Mouse (Mus musculus) thymus, postnatal 4 days (tissue): ENCODE data around the gene Gm28038.

Experiments
- DNase-seq: peaks from one replicate; pipeline ENCODE4 v3.0.0; 2021

The Gm28038 gene

DNA sequence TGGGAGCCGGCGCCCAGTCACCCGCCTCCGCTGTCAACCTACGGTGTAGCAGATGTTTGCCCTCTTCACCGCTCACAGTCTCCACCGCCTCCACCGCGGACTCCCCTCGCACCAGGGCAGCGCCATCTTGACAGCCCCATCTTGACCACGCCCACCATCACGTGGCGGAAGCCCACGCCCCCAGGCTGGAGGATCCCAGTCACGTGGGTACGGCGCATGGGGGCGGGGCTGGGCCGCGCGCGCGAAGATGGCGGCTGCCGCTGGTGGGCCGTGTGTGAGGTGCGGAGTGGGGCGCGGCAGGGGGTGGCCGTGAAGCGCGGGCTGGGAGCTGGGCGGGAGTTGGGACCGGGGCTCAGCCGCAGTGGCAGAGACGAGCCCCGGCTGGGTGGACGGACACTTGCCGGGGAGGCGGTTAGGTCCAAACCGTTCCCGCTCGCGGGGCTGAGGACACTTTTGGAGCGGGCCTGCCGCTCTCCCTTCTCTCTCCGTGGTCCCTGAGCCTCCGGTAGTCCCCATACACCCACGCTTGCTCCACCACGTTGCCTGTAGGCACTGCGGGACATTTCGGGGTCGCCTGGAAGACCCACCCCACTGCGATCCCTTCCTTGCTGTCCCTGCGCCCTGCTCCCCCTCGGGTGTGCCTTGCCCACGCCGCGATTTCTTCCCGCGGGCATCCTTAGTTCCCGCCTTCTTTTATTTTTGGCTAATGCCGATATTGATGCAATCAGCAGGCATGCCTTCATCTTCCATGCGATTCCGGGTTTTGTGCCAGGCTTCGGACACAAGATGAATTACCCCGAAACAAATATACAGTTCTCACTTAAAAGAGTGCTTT is 5.6 kb downstream of the Gm28038 start, which contains the start of the genes Dolk and Nup188:
Gene Dolk (minus strand): TSS at position 143 of the 835 bp plus-strand sequence.
Gene Nup188 (plus strand): TSS at position 206 of the 835 bp plus-strand sequence.
- DNase-seq, result peak; percentile 100

DNA sequence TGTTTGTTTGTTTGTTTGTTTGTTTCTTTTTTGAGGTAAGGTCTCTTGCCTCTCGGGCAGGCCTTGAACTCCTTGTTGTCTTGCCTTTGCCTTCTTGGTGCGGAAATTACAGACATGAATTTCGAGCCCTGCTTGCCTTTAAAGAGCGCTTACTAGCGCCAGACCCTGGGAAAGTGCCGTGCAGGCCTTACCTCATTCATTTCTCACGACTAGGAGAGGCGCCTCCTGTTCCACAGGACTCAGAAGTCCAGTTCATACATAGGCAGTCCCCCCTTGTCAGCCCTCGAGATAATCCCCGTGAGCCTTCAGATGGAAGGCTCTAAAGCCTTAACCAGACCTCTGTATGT is 6.2 kb downstream of the Gm28038 start:
- peak; percentile 43 for DNase-seq

DNA sequence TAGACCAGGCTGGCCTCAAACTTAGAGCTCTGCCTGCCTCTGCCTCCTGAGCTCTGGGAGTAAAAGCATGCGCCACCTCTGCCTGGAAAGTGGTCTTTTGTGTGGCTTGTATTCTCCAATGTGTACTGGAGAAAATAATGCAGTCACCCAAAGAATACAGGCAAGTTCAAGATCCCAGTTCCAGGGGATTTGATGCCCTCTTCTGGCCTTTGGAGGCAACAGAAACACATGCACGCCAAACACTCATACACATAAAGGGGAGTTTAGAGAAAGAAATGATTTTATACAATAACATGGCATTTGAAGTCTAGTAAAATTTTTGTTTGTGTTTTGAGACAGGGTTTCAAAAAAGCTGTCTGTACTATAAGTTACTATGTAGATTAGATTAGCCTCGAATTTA is 18.7 kb downstream of the Gm28038 start:
- no peak for DNase-seq

DNA sequence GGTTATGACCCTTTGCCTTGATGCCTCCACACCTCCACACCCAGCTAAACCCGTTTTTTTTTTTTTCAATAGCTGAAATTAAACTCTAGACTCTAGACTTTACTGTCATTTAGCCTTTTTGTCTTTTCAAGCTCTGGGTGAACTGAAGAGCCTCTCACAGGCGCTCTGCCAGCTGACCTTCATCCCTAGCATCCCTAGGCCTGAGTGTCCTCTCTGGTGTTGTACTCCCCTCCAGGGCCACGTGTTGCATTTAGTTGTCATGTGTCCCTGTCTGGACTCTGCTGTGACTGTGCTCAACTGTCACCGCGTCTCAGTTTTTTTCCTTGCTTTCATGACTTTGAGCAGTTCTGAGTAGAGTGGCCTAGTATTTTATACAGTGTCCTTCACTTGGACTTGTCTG is 19.1 kb downstream of the Gm28038 start:
- DNase-seq, result no peak

DNA sequence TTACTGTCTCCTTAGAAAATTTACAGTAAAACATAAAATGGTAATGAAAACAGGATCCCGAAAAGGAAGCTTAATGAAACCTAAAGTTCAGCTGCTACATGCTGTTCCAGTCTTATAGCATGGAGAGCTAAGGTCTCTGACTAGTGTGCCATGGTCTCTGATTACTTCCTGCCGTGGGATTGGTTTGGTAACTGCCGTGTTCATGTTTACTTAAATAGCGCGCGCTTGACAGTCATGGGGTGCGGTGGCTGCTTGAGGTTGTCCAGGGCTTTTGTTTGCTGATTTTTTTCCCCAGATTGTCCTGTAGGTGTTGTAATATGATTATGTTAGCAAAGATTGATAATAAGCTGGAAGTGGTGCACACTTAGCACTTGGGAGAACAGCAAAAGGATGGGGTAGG is 25.2 kb downstream of the Gm28038 start:
- DNase-seq, result no peak

DNA sequence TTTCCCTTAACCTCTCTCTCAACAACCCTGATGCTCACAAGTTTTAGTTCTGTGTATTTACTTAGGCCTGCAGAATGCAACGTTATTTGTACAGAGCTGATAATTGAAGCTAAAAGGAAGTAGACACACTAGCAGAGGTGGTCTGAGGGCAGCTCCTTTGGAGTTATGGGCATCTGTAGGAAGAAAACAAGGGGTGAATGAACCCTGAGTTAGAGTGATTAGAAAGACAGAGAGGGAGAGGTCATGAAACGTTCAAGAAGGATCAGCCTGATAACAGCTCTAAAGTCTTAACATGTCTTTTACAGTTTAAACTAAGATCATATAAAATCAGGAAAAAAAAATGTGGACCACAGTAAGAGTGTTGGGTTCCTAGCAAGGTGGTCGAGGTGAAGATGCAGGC is 28.5 kb downstream of the Gm28038 start:
- DNase-seq, result no peak

DNA sequence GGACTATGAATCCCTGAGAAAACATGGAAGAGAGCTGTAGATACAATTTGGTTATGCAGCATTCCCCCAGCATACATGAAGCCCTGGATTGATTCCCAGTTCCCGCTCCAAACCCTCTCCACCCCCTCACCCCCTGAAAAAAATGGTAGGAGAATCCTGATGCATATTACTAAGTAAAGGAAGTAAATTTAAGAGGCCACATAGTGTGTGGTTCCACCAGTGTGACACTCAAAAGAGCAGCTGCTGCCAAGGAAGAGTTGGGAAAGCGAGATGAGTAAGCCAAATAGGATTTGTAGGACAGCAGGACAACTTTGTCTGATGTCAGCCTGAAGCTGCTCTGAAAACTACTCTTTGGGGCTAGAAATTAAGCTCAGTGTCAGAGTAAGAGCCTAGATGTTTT is 30.6 kb downstream of the Gm28038 start:
- no peak for DNase-seq

DNA sequence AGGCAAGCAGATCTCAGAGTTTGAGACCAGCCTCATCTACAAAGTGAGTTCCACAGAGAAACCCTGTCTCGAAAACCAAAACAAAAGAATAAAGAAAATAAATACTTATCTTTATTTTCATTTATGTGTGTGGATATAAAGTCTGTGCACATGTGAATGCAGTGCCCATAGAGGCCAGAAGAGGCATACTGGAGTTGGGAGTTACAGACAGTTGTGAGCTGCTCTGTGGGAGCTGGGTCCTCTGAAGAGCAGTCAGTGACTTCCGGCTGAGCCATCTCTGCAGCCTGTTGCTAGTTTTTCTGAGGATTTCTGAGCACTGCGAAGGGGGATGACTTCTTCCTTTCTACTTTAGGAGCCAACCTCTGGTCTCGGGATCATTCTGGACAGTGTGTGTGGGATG is 35.3 kb downstream of the Gm28038 start:
- DNase-seq, result peak; percentile 16

DNA sequence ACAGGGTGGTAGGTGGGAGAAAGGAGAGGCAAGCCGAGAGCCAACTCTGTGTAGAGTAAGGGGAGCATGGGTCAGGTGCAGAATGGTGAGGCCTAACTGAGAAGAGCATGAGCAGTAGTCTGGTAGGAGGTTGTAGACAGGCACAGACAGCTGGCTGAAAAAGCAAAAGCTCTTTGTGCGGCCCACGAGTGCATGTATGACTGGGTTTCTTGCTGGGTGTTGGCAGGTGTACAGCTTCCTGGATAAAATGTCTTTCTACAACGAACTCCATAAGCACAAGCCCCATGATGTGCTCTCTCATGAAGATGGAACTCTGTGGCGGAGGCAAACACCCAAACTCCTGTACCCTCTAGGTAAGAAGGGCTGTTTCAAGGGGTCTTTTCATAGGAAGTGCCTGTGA is 36.1 kb downstream of the Gm28038 start:
- no peak for DNase-seq

DNA sequence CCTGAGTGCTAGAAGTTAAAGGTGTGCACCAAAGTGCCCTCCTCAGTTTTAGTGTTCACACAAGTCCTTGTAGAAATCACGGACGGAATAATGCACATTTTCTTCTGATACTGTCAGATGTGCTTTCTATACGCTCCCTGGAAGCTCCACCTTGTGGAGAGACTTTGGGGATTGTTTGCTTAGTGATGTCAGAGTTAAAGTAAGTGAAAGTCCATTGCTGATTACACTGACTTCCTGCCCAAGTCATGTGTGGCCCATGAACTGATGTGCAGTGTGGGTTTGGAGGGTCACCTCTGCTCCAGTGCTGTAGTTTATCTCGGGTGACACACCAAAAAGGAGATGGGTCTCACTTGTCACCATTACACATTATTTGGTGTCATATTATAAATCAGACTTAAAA is 38.4 kb downstream of the Gm28038 start:
- DNase-seq, result no peak

DNA sequence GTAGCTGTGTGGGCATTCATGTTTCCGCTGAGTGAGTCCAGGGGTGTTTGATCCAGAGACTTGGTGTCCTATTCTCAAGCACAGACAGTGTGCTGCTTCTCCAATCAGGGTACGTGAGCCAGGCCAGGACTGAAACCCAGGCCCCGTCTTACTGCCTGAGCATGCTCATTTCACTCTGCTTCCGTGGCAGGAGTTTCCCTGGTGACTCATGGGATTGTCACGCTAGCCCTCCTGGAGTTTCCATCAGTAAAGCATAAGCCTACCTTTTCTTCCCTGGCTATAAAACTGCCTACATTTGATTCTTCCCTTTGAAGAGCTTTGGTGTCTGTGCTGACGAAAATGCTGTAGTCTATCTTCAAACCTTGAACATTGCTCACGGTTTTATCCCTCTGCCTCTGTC is 42.3 kb downstream of the Gm28038 start:
- DNase-seq, result no peak

DNA sequence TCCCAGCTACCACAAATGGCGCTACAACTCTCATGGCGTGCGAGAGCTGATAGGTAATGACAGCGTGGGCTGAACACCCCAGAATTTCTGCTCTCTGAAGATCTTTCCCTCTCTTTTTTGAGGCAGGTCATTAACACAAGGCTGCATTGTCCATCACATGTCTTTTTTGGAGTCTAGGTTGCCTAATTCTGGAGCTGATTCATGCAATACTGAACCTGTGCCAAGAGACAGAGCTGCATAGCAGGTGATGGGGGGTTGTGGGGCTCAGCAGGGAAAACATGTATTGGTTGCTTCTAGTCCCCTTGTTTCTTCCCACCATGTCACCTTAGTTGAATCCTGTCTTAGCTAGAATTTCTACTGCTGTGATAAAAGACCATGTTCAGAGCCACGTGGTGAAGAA is 44.5 kb downstream of the Gm28038 start:
- no peak for DNase-seq

DNA sequence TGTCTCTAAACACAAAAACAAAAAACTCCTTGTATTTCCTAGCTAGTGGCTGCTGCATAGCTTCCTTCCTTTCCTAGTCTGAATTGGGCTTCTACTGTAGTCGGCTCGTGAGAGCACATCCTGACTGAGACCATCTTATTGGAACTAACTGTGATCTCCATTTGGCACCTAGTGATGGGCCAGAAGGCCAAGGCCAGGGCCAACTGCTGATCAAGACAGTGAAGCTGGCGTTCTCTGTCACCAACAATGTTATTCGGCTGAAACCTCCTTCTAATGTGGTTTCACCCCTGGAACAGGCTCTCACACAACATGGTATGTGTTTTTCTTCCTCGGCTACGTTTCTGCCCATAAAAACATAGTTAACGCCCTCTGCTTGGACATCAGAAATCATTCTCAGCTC is 46.4 kb downstream of the Gm28038 start:
- no peak for DNase-seq

DNA sequence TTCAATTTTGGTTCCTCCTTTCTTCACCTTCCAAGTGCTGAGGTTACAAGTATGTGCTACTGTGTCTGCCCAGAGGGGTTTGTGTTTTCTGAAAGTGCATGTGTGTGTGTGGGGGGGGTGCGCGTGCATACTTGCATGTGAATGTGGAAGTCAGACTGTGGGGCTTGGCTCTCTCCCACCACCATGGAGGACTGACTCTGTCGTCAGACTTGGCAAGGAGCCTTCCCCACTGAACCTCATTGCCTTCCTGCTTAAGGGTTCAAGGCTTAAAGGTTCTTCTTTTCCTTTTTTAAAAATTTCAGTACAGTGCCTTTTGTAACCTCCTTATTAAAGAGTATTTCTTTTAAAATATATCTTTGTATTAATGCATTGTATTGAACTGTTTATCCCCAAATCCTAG is 47.9 kb downstream of the Gm28038 start:
- no peak for DNase-seq

DNA sequence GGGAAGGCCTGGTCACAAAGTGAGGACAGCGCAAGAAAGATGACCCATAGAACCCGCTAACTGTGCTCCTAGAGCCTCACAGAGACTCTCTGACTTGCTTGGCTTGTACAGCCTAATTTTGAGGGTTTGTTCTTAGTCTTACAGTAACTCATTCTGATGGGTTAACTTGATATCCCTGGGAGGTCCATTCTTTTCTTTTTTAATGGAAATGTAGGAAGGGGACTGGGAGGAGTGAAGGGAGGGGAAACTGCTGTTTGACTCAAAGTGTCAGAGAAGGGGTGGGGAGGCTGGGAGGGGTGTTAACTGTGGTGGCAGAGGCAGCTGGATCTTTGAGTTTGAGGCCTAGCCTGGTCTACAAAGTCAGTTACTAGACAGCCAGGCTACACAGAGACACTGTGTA is 54.5 kb downstream of the Gm28038 start:
- DNase-seq, result no peak

DNA sequence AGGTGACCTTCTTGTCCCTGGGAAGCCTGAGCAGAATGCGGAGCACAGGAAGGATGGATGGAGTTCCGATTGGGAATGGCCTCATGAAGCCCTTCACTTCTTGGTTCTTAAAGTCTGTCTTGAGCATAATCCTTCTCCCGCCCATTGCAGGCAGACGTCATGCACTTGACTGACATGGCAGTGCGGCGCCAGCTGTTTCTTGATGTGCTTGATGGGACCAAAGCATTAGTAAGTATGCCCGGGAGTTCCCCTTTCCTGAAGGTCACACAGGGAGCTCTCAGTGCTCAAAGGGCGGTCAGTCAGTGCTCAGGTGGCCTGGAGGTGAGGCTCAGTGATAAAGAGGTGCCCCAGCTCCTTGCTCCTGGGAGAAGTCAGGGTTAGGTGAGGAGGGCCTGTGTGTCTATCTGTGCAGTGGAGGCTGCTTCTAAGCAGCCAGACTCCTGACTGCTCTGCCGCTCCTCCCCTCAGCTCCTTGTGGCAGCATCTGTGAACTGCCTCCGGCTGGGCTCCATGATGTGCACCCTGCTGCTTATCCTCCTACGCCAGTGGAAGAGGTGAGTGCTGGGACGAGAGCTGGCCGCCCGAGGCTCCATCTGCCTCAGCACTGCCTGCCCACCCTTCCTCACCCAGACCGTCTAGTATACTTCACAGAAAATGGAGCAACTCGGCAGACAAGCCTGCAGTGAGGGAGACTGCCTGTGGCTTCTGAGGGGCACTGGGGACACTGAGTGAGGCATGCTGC is 55.5 kb downstream of the Gm28038 start:
- no peak for DNase-seq

DNA sequence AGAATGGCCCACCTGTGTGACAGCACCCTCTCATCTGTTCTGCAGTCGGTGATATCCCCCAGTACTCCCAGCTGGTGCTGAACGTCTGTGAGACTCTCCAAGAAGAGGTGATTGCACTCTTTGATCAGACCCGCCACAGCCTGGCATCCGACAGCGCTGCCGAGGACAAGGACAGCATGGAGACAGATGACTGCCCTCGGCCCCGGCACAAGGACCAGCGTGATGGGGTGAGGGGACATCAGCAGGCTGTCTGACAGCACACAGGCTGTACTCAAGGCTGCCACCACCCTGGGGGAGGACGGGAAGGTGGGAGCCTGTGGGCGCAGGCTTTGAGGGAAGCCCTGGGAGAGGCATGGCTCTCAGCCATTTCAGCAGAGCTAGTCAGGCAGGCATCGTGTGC is 56.3 kb downstream of the Gm28038 start:
- DNase-seq, result no peak

DNA sequence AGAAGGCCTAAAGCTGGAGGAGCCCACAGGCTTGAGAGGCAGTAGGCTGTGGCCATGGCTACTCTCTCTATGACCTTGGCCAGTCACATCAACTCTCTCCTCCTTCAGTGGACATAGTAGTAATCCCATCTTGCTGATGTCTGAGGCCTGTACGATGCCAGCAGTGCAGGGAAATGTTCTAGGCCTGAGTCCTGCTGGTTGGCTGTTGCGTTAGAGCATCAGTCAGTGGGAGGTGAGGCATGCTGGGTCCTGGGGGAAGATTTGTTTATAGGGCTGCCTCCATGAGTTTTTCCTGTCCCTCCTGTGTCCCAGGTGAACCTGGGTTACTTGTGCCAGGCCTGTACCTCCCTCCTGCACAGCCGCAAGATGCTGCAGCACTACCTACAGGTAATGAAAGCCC is 61.2 kb downstream of the Gm28038 start:
- no peak for DNase-seq

DNA sequence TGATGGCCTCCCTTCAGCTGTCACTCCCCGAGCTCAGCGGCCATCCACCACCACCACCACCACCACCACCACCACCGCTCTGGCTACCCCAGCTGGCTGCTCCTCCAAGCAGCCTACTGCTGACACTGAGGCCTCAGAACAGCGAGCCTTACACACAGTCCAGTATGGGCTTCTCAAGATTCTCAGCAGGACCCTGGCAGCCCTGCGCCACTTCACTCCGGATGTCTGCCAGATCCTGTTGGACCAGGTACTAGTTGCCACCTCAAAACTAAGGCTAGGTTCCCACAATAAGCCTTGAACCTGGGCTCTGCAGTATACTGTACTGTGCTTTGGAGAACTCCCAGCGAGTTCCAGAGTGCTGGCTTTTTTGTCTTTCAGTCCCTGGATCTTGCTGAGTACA is 61.7 kb downstream of the Gm28038 start:
- no peak for DNase-seq

DNA sequence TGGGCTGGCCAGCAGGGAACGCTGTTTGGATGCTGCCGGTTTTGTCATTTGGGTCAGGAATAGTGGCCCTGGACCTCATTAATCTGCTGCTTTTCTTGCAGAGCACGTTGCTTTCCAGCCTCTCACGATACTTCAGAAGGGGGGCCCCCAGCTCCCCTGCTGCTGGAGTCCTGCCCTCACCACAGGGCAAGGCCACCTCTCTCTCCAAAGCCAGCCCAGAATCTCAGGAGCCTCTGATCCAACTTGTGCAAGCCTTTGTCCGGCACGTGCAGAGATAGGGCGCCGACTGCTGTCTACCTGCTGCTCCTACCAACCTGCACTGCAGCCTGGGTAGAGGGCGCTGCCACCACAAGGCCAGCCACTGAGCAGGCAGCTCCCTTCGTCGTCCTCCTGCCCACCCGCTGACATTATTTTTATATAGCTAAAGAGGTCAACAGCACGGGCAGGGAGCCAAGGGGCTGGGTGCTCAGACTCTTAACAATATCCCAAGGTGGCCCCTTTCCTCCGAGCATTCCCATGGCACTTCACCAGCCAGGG is 62.8 kb downstream of the Gm28038 start:
- no peak for DNase-seq

DNA sequence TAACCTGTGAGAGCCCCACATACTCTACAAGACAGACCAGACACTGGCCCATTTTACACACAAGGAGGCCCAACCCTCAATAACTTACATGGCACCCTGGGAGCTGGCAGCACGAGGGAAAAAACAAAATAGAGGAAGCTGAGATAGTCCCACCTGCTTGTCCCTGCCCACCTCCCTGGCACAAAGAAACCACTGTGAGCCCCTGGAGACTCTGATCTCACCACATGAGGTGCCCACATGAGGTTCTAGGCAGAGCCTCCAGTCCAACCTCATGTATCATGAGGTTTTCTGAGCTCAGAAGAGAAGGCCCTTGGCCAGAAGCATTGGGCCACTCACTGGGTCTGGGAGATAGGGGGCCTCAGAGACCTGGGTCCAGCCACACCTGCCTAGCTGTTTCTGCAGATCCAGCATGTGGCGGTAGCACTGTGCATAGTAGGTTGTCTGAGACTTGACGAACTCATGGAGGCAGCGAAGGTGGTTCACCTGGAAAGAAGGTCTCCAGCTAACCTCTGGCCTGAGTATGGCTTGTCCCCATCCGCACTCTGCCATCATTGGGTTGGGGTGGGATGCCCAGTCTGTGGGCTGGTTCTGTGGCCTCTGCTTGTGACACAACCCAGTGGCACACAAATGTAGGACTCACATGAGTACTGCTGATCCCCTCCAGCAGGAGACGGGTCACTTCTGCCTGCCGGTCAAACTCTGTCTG is 65.3 kb downstream of the Gm28038 start:
- DNase-seq, result no peak

DNA sequence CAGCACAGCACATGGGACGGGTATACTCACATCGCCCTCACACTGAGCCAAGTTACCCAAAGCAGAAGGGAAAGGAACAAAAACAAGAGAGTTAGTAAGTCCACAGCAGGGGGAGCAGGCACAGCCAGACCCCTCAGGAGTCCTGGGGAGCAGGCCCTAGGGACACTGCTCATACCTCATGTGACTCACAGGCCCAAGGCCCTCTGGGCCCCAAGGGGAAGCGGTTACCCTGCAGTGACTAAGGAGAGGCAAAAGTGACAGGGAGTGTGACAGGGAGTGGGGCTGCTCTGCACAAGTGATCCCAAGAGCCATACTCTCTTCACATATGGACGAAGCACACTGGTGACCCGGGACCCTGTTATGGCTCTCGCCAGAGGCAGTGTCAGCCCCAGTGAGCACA is 68.4 kb downstream of the Gm28038 start:
- DNase-seq, result no peak
